Mouse (Mus musculus): Measurements from ENCODE around the gene Ghrhr.
A peak's percentile ranks its signal among the peaks of the same experiment; 100 is the strongest.

The Ghrhr gene

GRCm38 (mm10) chr6:55396176-55396575 lies 20.1 kb downstream of the Ghrhr start:
- no peak for DNase-seq (ENCODE audit: low spot score)

- DNase-seq (ENCODE audit: low spot score), result no peak
Measured at GRCm38 (mm10) chr6:55396622-55397041, 20.5 kb downstream of the Ghrhr start.

DNA sequence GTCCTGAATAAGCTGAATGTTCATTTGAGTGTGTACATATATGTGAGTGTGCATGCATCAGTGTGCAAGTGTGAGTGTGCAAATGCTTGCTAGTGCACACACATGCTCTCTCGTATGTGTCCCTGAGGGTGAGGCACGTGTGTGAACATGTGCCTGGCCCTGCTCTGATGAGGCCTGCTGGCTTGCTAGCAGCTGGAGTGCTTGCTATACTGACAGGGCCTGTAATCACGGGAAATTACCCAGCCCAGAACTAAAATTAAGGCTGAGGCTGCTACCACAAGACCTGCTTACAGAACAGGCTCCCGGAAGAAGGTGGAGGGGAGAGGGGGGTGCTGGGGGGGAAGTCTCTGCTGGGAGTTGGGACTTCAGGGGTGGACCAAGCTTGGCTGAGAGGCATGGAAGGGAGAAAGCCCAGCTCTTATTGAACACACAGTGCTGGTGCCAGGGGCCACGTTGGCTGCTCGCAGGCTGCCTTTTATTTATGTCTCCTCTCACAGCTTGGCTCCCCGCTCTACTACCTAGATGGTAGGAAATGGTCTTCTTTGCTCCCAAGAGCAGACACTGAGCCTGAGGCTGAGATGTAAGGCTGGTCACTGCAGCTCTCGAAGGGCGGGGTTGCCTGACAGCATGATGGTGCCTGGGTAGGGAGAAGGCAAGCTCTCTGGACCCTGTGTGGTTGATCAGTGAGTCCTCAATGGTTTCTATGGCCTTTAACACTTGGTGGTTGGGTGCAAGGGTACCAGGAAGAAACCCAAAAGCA lies 23.0 kb downstream of the Ghrhr start:
- DNase-seq (ENCODE audit: low spot score), result no peak

- peak; percentile 37 for DNase-seq (ENCODE audit: low spot score)
Measured at GRCm38 (mm10) chr6:55399910-55400309, 23.8 kb downstream of the Ghrhr start.

GRCm38 (mm10) chr6:55402041-55402776 lies 26.1 kb downstream of the Ghrhr start:
- DNase-seq (ENCODE audit: low spot score), result no peak

DNA sequence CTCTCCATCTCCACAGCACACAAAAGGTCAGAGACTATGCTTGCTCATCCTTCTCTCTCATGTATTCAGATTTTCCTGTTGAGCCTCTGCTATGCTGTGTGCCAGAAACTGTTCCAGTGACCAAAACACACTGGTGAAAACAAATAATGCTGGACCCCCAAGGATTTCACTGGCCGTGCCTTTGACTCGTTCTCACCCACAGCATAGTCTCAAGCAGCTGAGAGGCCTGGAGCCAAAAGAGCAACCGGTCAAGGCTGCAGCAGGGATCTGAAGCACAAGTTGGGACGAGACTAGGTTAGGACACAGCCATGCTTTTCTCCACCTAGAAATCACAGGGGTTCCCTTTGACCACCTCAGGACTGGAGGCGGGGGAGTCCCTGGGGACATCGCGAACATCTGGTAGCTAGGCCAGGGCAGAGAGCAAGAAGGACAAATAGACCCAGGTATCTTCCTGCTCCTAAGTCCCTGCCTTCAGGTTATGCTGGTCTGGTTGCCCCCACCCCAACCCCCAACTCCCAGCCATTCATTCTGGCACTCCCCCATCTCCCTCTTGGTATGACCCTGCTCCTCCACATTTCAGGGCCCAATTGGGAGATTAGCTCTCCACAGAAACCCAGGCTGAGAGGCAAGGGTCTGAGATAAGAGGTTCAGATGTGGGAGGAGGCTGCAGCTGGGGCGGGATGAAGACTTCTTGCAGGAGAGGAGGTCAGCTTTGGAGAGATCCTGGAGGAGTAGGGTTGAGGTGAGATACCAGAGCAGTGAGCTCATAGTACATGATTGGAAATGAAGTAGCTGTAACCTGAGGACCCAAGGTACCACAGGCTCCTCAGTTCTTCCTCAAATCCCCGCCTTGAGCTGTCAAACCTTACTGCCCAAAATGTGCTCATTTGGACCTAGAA lies 27.6 kb downstream of the Ghrhr start:
- no peak for DNase-seq (ENCODE audit: low spot score)

GRCm38 (mm10) chr6:55404421-55404990 lies 28.4 kb downstream of the Ghrhr start:
- no peak for DNase-seq (ENCODE audit: low spot score)

DNA sequence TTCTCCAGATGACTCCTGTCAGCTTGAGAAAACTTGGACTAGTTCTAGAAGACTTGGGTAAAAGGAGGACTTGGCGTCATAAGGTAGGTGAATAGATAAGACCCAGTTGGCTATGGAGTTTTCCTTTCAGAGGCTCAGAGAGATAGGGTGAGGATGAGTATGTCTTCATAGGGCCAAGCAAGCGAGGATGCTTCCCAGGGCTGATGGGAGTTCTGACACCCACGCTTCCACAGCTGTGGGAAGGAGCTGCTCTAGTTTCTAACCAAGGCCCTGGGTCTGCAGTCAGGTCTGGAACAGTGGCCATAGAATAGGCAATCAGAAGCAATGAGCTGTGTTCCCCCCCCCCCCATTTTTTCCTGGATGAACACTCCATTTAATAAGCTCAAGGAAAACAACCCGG lies 31.2 kb downstream of the Ghrhr start:
- DNase-seq (ENCODE audit: low spot score), result no peak

GRCm38 (mm10) chr6:55410119-55410775 lies 34.2 kb downstream of the Ghrhr start:
- no peak for DNase-seq (ENCODE audit: low spot score)

GRCm38 (mm10) chr6:55410977-55411376 lies 34.9 kb downstream of the Ghrhr start:
- DNase-seq (ENCODE audit: low spot score), result no peak

- no peak for DNase-seq (ENCODE audit: low spot score)
Measured at GRCm38 (mm10) chr6:55416202-55416601, 40.1 kb downstream of the Ghrhr start.

DNA sequence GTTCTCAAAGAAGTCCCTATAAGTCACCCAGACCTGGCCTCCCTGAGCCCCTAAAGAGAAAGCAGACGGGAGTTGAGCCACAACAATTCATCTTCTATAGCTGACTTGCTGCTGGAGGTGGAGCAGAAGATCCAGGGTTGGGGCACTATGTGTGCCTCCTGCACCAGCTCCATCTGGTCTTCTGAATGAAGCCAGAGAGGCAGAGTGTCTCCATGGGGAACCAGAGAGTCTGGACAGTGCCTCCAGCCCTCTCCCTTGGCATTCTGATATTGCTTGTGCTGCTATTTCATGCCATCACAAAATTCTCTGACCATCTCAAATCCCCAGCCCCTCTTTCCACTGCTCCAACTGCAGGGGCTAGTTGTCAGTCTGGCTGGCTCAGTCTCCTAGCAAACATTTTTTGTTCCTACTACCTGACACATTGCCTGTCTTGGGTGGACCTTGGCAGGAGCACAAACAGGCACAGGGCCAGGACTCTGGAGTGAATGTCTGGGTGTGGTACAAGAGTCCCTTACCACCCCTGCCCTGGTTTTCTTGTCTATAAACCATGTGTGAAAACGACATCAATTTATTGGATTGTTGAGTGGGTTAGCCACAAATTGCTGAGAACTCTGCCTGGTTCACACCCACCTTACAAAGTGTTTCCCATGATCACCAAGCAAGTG lies 42.8 kb downstream of the Ghrhr start:
- no peak for DNase-seq (ENCODE audit: low spot score)

GRCm38 (mm10) chr6:55420411-55420810 lies 44.3 kb downstream of the Ghrhr start:
- DNase-seq (ENCODE audit: low spot score), result no peak

DNA sequence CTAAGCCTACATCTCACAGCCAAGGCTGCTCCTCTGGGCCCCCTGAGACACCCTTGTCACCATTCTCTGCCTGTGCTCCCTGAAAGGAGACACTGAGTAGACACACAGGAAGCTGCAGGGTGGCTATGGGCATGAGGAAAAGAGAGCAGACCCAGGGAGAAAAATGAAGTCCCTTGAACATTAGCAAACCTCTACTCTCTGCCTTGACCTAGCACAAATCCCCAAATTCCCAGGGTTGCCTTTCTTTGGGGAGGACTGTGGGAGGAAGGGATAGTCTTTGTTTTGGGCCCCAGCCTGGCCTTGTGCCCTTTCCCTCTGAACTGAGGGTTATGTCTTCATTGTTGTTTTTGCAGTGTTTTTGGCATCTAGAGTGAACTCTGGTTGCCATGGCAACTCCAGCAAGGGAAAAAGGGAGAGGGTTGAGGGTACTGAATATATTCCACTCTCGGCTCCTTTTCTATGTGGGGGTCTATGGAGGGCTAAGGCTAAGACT lies 44.8 kb downstream of the Ghrhr start:
- no peak for DNase-seq (ENCODE audit: low spot score)

DNA sequence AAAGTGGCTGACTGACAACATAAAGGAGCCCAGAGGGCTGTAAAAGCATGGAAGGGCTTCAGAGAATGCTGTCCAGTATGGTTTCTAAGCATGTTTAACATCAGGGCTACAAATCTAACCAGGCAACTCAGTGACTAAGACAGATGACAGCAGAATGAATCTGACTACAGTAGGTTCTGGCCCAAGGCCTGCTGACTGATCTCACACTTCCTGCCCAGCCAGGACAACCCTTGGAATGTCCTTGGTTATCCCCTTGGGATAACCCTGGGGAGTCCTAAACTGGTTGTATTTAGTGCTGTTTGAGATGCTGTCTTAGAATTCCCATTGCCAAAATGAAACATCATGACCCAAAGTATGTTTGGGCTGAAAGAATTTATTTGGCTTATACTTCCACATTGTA lies 56.0 kb downstream of the Ghrhr start:
- no peak for DNase-seq (ENCODE audit: low spot score)

DNA sequence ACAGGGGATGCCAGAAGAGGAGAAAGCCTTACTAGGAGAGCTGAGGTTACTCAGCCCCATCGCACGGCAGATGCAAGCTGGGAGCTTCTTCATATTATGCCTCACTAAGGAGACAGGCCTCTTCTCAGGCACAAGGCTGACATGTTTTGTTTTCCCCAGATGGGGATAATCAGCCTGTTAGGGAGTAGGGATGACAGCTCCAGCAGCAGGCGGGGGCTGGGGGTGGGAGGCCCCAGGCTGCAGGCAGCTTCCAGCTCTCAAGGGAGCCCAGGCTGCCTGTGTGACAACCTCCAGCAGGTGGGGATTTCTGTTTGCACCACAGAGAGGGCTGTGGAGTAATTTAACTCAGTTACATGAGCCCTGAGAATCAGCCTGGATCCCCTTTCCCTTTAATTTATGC lies 58.3 kb downstream of the Ghrhr start:
- no peak for DNase-seq (ENCODE audit: low spot score)

- DNase-seq (ENCODE audit: low spot score), result no peak
Measured at GRCm38 (mm10) chr6:55435266-55436159, 59.4 kb downstream of the Ghrhr start.

- DNase-seq (ENCODE audit: low spot score), result no peak
Measured at GRCm38 (mm10) chr6:55437919-55438318, 61.8 kb downstream of the Ghrhr start.
